Mouse (Mus musculus) stomach, postnatal 0 days (tissue): ENCODE measurements at regions not wholly inside any gene's neighbourhood (a gene's known extent, or its start where the extent isn't known, plus 50 kb on each side); places are given as distances from the start of the nearest gene placed in this dataset.

Source experiments
- CTCF ChIP-seq: IDR thresholded peaks from 2 replicates; pipeline ENCODE4 v1.5.1; 2016; ENCODE audit warnings: antibody characterized with exemption, low read depth, mild to moderate bottlenecking, moderate library complexity
- EP300 ChIP-seq: optimal IDR thresholded peaks from 2 replicates; pipeline ENCODE3; 2016; ENCODE audit warnings: antibody characterized with exemption

DNA sequence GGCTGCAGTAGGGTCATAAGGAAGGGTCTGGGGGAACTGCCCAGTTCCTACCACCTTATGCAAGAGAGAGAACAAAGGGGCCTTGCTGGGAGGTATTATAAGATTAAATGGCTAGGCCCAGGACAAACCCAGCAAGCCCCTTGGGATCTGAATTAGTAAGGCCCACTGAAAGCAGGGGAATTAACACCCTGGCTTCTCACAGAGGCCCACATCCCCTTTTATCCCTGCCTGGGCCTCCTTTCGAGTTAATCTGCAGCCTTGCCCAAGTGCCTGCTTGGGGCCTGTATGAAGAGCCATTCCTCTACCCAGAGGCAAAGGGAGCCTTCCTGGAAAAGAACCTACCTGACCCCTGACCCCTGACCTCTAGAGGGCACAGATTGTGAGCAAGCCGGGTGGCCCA lies 98.2 kb downstream of the Vegfa start:
- TF ChIP-seq CTCF (no peak), EP300 (no peak)
